Mouse (Mus musculus) embryo, embryonic 10 days (tissue): ENCODE data around the gene Bnip2.

Source experiments
- DNase-seq: peaks from one replicate; pipeline ENCODE4 v3.0.0-alpha.2; 2015; ENCODE audit warnings: low spot score

Bnip2 gene

GRCm38 (mm10) chr9:70048751-70049415, 59.6 kb downstream of the Bnip2 start:
- DNase-seq, result no peak

- DNase-seq, result no peak
Observed at GRCm38 (mm10) chr9:70049416-70049783, 60.1 kb downstream of the Bnip2 start.

GRCm38 (mm10) chr9:70049839-70050238, 60.6 kb downstream of the Bnip2 start:
- no peak for DNase-seq

GRCm38 (mm10) chr9:70052730-70053129, 63.5 kb downstream of the Bnip2 start:
- DNase-seq, result no peak

- DNase-seq, result no peak
Observed at GRCm38 (mm10) chr9:70053411-70053810, 64.1 kb downstream of the Bnip2 start.
